Mouse (Mus musculus): ENCODE measurements at regions not wholly inside any gene's neighbourhood (a gene's known extent, or its start where the extent isn't known, plus 50 kb on each side); places are given as distances from the start of the nearest gene placed in this dataset.

- TF ChIP-seq CTCF (IDR thresholded peaks at IDR 0.05; ENCODE audit: low read depth, low read length) (no peak), POLR2A (IDR thresholded peaks at IDR 0.05; ENCODE audit: borderline replicate concordance, low read depth, low read length) (no peak)
Measured at GRCm38 (mm10) chr6:51720705-51721104, 197.0 kb downstream of the Snx10 start.

Data from bone marrow macrophage, adult 2 months (primary cell).